Mouse (Mus musculus): ENCODE measurements around the gene Cdc25b. TPM values are rescaled to one million over a fixed set of nuclear protein-coding genes. Genes with fewer than 3 reads are reported as not detected.

The Cdc25b gene
- total and polyA plus RNA-seq, 3 experiments, result 11.6 to 24.0 (median 21.3) TPM

DNA sequence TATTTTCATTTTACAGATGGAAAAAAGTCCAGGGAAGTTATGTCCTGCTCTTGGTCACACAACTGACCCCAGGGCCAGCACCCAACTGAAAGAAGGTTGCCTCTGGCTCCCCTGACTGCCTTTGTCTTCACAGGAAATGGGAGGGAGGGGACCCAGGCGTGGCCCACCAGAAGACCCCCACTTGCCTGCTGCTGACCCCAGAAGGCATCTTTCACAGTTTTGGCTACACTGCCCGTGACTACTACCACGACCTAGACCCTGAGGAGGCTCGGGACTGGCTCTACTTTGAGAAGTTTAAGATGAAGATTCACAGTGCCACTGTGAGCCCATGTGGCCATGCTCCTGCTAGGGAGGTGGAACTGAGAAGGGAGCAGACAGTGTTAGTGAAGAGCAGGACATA, 48.5 kb upstream of the Cdc25b start:
- in situ Hi-C loops (cut with MboI; ENCODE audit: low pct_ligation_motif_present, low pct_unique_long_range_greater_than_20kb, low sequenced_read_pairs) (no loop called here), dilution Hi-C loops (cut with MboI; ENCODE audit: extremely low pct_ligation_motif_present, extremely low pct_unique_long_range_greater_than_20kb, low sequenced_read_pairs) (no loop called here)
- no peaks in the 10 kb centered on the region for H3K79me2 ChIP-seq (replicated peaks; ENCODE audit: control insufficient read depth, extremely low read depth, insufficient read depth, poor library complexity, severe bottlenecking)
- H3K4me1 ChIP-seq (ENCODE audit: control insufficient read depth in 1 of 2, insufficient read depth in 2 of 2), result 0 out of 4 replicates have a peak, but pooled peaks cover 0 to 2% of the 10 kb centered on the region in 2 experiments
- no peak overlapping the region for H3K4me3 ChIP-seq (replicated peaks in 1 of 3; ENCODE audit: low read depth in 2 of 3, low read length in 2 of 3, poor library complexity in 1 of 3)
- no peaks in the 10 kb centered on the region for H3K27me3 ChIP-seq (replicated peaks)
- H3K9me3 ChIP-seq (replicated peaks; ENCODE audit: low read length), result no peaks in the 10 kb centered on the region
- DNase-seq (ENCODE audit: extremely low read depth), result no peak
- H3K4me2 ChIP-seq (ENCODE audit: insufficient read depth, low read depth, poor library complexity, severe bottlenecking), result no peak overlapping the region
- no peak overlapping the region for H3K9ac ChIP-seq (ENCODE audit: insufficient read depth, low read depth)
- no peak overlapping the region for H3K27ac ChIP-seq (ENCODE audit: insufficient read depth, low read depth)
- TF ChIP-seq SMC3 (IDR thresholded peaks at IDR 0.05; ENCODE audit: low read depth, low read length), result no peak
- peaks cover 0 to 41% of the 10 kb centered on the region in 2 experiments for H3K36me3 ChIP-seq (replicated peaks in 1 of 2; ENCODE audit: control insufficient read depth in 1 of 2, insufficient read depth in 1 of 2, low read length in 1 of 2)

DNA sequence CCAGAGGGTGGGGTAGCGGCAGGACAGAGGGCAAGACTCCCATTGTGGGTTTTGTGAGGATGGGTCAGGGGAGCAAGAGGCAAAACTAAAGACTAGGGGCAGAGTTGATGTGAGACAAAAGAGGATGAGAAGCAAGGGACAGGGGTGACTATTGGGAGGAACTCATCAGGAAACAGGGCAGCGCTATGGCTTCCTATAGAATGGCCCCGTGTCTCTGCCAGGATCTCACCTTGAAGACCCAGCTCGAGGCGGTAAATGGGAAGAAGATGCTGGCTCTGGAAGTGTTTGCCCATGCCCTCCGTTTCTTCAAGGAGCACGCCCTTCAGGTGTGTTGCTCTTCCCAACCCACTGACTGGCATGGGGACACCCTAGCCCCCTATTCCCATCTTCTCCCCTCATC, 48.0 kb upstream of the Cdc25b start:
- Histone ChIP-seq H3K4me3 (replicated peaks in 1 of 3; ENCODE audit: low read depth in 2 of 3, low read length in 2 of 3, poor library complexity in 1 of 3) (no peak overlapping the region), H3K79me2 (replicated peaks; ENCODE audit: control insufficient read depth, extremely low read depth, insufficient read depth, poor library complexity, severe bottlenecking) (no peaks in the 10 kb centered on the region), H3K27ac (ENCODE audit: insufficient read depth, low read depth) (no peak overlapping the region), H3K36me3 (replicated peaks in 1 of 2; ENCODE audit: control insufficient read depth in 1 of 2, insufficient read depth in 1 of 2, low read length in 1 of 2) (peaks cover under 1 to 46% of the 10 kb centered on the region in 2 experiments), H3K9ac (ENCODE audit: insufficient read depth, low read depth) (no peak overlapping the region), H3K9me3 (replicated peaks; ENCODE audit: low read length) (no peaks in the 10 kb centered on the region), H3K4me2 (ENCODE audit: insufficient read depth, low read depth, poor library complexity, severe bottlenecking) (no peak overlapping the region), H3K4me1 (ENCODE audit: control insufficient read depth in 1 of 2, insufficient read depth in 2 of 2) (0 out of 4 replicates have a peak, but pooled peaks cover 0 to 2% of the 10 kb centered on the region in 2 experiments), H3K27me3 (replicated peaks) (no peaks in the 10 kb centered on the region)
- TF ChIP-seq PAX5 (IDR thresholded peaks at IDR 0.05; ENCODE audit: low read length) (no peak), ELF1 (IDR thresholded peaks at IDR 0.05; ENCODE audit: low read depth, low read length) (no peak), IRF4 (IDR thresholded peaks at IDR 0.05; ENCODE audit: low read depth, low read length) (no peak), KAT2A (IDR thresholded peaks at IDR 0.05; ENCODE audit: insufficient replicate concordance, low read length) (no peak), POLR2A (IDR thresholded peaks at IDR 0.05; ENCODE audit: low read depth, low read length) (no peak), CTCF (conservative IDR thresholded peaks at IDR 0.05 in 1 of 2, IDR thresholded peaks at IDR 0.05 in 1 of 2; ENCODE audit: low read depth in 2 of 2, low read length in 2 of 2) (no peak), ETS1 (conservative IDR thresholded peaks at IDR 0.05; ENCODE audit: low read depth, low read length) (no peak), TCF12 (IDR thresholded peaks at IDR 0.05; ENCODE audit: low read depth, low read length) (no peak), SMC3 (IDR thresholded peaks at IDR 0.05; ENCODE audit: low read depth, low read length) (no peak), ZC3H11A (IDR thresholded peaks at IDR 0.05; ENCODE audit: low read depth, low read length) (no peak), JUND (conservative IDR thresholded peaks at IDR 0.05; ENCODE audit: low read depth, low read length) (no peak), ZKSCAN1 (IDR thresholded peaks at IDR 0.05; ENCODE audit: borderline replicate concordance, low read depth, low read length) (no peak), MAFK (IDR thresholded peaks at IDR 0.05; ENCODE audit: insufficient replicate concordance, low read length) (no peak), MXI1 (IDR thresholded peaks at IDR 0.05; ENCODE audit: low read depth, low read length) (no peak), MAZ (IDR thresholded peaks at IDR 0.05; ENCODE audit: low read depth, low read length) (no peak), GABPA (IDR thresholded peaks at IDR 0.05; ENCODE audit: insufficient replicate concordance, low read depth, low read length) (no peak), POLR2AphosphoS2 (IDR thresholded peaks at IDR 0.05; ENCODE audit: low read depth, low read length) (no peak), RAD21 (IDR thresholded peaks at IDR 0.05; ENCODE audit: low read depth, low read length) (no peak), NRF1 (IDR thresholded peaks at IDR 0.05; ENCODE audit: low read depth, low read length) (no peak)
- dilution Hi-C loops (cut with MboI; ENCODE audit: extremely low pct_ligation_motif_present, extremely low pct_unique_long_range_greater_than_20kb, low sequenced_read_pairs), result no loop called here
- in situ Hi-C loops (cut with MboI; ENCODE audit: low pct_ligation_motif_present, low pct_unique_long_range_greater_than_20kb, low sequenced_read_pairs), result no loop called here
- DNase-seq (ENCODE audit: extremely low read depth), result no peak
